Mouse (Mus musculus) cerebellum, adult 2 months (tissue): ENCODE results near the gene Ndufc1. TPM values are rescaled to one million over a fixed set of nuclear protein-coding genes. Genes with fewer than 3 reads are reported as not detected.
A peak's percentile ranks its signal among the peaks of the same experiment; 100 is the strongest.

ENCODE experiments used
- DNase-seq, 2 experiments: peaks; one replicate each; pipeline ENCODE4 v3.0.0; 2021
- H3K27ac ChIP-seq: fragments of 200-500 bp; 2 replicates; pipeline ENCODE4 v1.5.1; 2012; ENCODE audit warnings: low read length, control low read depth, inconsistent platforms; ENCODE audit not compliant: insufficient read depth
- H3K27me3 ChIP-seq: fragments of 200-500 bp; 2 replicates; pipeline ENCODE4 v1.6.1; 2012; ENCODE audit warnings: inconsistent platforms, mild to moderate bottlenecking, low read length, moderate library complexity; ENCODE audit not compliant: control insufficient read depth, insufficient read depth
- H3K4me1 ChIP-seq: fragments of 200-500 bp; 2 replicates; pipeline ENCODE4 v1.6.1; 2011; ENCODE audit warnings: low read length; ENCODE audit not compliant: control insufficient read depth, insufficient read depth
- H3K4me3 ChIP-seq: fragments of 200-500 bp; replicated peaks from 2 replicates; pipeline ENCODE3; 2011; ENCODE audit warnings: mild to moderate bottlenecking, low read depth, low read length, control low read depth; ENCODE audit not compliant: insufficient read depth
- CTCF ChIP-seq: fragments of 200-500 bp; IDR thresholded peaks from 2 replicates; pipeline ENCODE4 v1.5.1; 2011; ENCODE audit warnings: low read depth, mild to moderate bottlenecking, control low read depth, low read length, moderate library complexity, borderline replicate concordance; ENCODE audit not compliant: insufficient read depth
- POLR2A ChIP-seq: fragments of 200-500 bp; IDR thresholded peaks from 2 replicates; pipeline ENCODE4 v1.6.1; 2011; ENCODE audit warnings: low read length, control low read depth, borderline replicate concordance; ENCODE audit not compliant: insufficient read depth
- WGBS: fragments of 180-500 bp; shearing (Covaris S2); methylation state at CpG from one replicate; pipeline ENCODE4 v1.1.7; 2018; 5-methylcytosine and 5-hydroxymethylcytosine counted together
- polyA plus RNA-seq: library from polyadenylated mRNA; depleted of rRNA; stranded (reverse); fragments of >200 nt; gene quantifications from 2 replicates; pipeline ENCODE4 v1.2.3, GENCODE M21; 2012

The Ndufc1 gene
- polyA plus RNA-seq, 1 experiment, result 547 TPM

DNA sequence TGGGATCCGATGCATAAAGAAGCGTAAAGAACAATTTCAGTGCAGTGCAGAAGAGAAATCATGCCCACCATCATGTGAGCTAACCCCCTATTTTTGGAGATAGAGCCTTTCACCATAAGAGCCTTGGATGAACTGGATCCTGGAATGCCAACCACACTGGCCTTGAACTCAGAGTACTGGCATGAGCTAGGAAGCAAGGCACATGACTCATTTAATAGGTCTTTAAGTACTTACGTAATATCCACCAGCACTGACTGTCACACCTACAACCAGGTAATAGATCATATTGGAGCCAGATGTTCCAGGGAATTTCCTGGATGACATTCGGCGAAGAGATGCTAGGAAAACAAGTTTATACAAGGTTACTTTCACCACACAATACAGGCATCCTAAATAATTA lies 17.2 kb downstream of the Ndufc1 start:
- peaks cover 9% of the 10 kb centered on the region for H3K4me1 ChIP-seq
- no peak for DNase-seq
- no peak overlapping the region for H3K4me3 ChIP-seq
- 97% methylated on average over 5 of the region's 5 CpGs for WGBS
- H3K27me3 ChIP-seq, result no peaks in the 10 kb centered on the region; the same call in 1 of the 2 replicates
- no peak overlapping the region for H3K27ac ChIP-seq
- TF ChIP-seq POLR2A (no peak), CTCF (no peak)

DNA sequence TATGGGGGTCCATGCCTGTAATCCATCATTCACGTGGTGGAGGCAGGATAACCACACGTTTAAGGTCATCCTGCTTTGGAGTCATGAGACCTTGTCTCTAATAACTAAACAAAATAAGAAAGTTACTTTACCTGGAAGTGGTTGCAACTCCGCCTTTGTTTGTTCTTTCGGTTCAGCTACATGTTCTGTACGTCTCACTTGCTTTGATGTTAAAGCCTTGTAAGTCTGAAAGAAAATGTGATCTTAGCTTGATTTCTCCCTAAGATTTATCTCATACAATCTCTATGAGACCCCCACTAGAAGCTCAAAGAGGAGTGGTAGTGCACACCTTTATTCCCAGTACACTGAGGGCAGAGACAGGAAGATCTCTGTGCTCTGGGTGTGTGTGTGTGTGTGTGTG lies 17.7 kb downstream of the Ndufc1 start:
- Histone ChIP-seq H3K27me3 (no peaks in the 10 kb centered on the region), H3K4me3 (no peak overlapping the region), H3K27ac (no peak overlapping the region), H3K4me1 (peaks cover 9% of the 10 kb centered on the region)
- WGBS, result 94% methylated on average over 5 of the region's 5 CpGs
- no peak for DNase-seq
- TF ChIP-seq POLR2A (no peak), CTCF (no peak)

DNA sequence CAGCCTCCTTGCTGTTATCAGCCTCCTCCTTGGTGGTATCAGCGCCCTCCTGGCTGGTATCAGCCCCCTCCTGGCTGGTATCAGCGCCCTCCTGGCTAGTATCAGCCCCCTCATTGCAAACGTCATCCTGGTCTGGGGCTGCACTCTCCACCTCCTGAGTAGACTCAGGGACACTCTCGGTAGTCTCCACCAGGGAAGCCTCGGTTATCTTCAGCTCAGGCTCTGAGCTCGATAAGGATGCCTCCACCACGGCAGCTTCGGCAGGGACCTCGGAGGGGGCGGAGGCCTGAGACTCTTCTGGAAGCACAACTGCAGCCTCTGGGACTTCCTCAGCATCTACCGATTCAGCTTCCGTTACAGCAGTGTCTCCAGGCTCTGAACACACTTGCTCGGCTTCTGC lies 19.9 kb downstream of the Ndufc1 start:
- WGBS, result 33% methylated on average over 13 of the region's 13 CpGs
- no peak for TF ChIP-seq CTCF
- TF ChIP-seq POLR2A, result no peak
- Histone ChIP-seq H3K4me3 (peak overlapping the region; percentile 29), H3K27ac (no peak overlapping the region), H3K27me3 (no peaks in the 10 kb centered on the region), H3K4me1 (peaks cover 9% of the 10 kb centered on the region)
- no peak for DNase-seq

DNA sequence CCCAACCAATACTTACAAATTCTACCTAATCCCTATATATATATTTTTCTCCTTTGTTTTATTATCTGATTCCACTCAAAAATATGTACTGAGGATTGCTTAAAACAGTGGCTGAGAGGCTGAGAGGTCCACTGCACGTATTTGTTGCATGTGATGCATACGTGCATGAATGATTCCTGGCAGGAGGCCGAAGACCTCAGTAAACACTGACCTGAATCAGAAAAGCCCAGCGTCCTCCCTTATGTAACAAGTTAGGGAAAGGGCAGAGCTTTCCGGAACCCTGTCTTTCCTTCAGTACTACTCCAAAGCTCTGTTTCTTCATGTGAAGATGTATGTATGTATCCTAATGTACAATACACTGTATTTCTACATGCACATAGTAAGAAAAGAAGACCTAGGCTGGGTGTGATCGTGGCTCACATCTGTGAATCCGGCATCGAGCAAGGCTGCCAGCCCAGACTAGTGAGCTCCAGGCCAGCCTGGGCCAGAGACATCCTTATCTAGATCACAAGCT lies 20.9 kb downstream of the Ndufc1 start:
- no peaks in the 10 kb centered on the region for H3K27me3 ChIP-seq
- 19% methylated on average over 8 of the region's 8 CpGs for WGBS
- no peak overlapping the region for H3K4me3 ChIP-seq
- H3K4me1 ChIP-seq, result peaks cover 9% of the 10 kb centered on the region
- DNase-seq, result peak; percentile 35 to 61
- TF ChIP-seq CTCF, result no peak
- no peak overlapping the region for H3K27ac ChIP-seq

DNA sequence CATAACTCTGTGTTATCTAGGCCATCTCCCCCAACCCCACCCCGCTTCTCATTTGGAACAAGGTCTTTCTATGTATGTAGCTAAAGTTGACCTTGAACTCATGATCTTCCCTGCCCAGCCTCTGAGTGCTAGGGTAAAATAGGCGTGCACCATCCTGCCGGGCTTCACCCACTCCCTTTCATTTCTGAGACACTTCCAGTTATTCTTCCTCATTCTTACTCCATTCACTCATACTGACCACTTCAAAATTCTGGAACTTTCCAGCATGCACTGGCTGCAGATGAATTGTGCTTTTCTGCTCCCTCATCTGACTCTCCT lies 21.7 kb downstream of the Ndufc1 start:
- WGBS, result 84% methylated on average over 3 of the region's 3 CpGs
- DNase-seq, result no peak
- no peak for TF ChIP-seq CTCF
- Histone ChIP-seq H3K27me3 (no peaks in the 10 kb centered on the region), H3K4me3 (no peak overlapping the region), H3K4me1 (peaks cover 9% of the 10 kb centered on the region), H3K27ac (no peak overlapping the region)

DNA sequence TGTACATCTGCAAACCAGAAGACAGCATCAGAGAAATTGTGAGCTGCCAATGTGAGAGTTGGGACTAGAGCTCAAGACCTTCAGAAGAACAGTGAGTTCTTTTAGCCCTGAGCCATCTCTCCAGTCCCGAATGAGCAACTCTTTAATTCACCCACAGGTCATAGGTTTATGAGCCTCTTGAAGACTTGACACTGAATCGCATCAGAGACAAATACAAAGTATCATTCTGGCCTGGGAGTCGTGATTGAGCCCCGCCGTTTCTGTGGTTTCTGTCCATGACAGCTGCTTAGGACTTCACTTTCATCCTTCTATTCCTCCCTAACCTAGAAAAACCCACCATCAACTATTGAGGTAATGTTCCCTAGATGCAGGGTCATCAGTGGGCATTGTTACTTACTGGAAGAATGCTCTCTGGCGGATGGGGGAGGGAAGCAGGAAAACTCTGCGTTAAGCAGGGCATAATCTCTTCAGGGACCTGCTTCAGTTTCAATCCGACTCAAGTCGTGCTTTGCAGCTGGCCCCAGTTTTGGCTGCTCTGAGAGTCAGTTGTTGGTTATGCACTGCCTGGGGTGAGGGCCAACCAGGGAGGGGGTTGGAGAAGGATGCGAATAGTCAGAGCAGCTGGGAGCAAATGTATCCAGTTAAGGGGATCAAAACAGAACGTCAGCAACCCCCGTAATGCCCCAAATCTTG lies 22.2 kb downstream of the Ndufc1 start:
- DNase-seq, result no peak
- TF ChIP-seq POLR2A (no peak), CTCF (no peak)
- Histone ChIP-seq H3K27me3 (no peaks in the 10 kb centered on the region), H3K4me3 (no peak overlapping the region), H3K27ac (no peak overlapping the region), H3K4me1 (peaks cover 9% of the 10 kb centered on the region)
- 65% methylated on average over 12 of the region's 12 CpGs for WGBS

DNA sequence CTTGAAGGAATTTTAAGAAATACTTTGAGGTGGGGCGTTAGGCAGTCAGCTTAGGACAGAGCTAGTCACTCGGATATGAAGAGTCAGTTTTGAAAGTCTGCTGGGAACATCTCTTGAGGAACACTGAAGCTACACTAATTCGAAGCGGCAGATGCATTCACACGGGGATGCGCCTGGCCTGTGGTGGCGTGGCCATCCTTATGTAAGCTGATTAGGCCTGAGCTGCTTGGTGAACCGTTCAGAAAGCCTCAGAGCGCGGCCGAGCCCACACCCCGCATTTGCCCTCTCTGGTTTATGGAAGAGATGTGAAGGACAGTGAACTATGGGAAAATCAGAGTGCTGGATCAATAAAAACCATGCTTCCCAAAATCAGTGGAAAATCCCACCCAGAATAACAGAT lies 25.4 kb downstream of the Ndufc1 start:
- 17% methylated on average over 12 of the region's 12 CpGs for WGBS
- TF ChIP-seq CTCF (no peak), POLR2A (no peak)
- H3K27me3 ChIP-seq, result no peaks in the 10 kb centered on the region

DNA sequence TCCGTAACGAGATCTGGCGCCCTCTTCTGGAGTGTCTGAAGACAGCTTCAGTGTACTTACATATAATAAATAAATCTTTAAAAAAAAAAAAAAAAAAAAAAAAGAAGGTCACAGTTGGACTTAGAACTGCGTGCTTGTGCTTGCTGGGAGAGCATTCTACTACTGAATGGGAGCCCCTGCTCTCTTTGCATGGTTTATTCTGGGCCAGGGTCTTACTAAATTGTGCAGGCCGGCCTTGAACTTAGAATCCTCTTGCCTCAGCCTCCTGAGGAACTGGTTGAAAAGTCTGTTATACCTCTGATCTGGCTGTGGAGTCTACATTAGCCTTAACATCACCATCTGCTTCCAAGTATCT lies 28.2 kb downstream of the Ndufc1 start:
- Histone ChIP-seq H3K27me3 (no peaks in the 10 kb centered on the region), H3K27ac (no peak overlapping the region), H3K4me3 (no peak overlapping the region), H3K4me1 (0 out of 2 replicates have a peak, but pooled peaks cover 3% of the 10 kb centered on the region)
- DNase-seq, result no peak
- 82% methylated on average over 2 of the region's 5 CpGs for WGBS
- no peak for TF ChIP-seq POLR2A
- no peak for TF ChIP-seq CTCF

More for the DNA sequence above, 25.4 kb downstream of the Ndufc1 start:
- Histone ChIP-seq H3K4me3 (no peak overlapping the region), H3K27ac (no peak overlapping the region), H3K4me1 (peaks cover 6% of the 10 kb centered on the region; the same call in 1 of the 2 replicates)
- peak; percentile 65 to 72 for DNase-seq
